7 mouse cellular contexts compared by ENCODE assay signal in the genomic region with DNA sequence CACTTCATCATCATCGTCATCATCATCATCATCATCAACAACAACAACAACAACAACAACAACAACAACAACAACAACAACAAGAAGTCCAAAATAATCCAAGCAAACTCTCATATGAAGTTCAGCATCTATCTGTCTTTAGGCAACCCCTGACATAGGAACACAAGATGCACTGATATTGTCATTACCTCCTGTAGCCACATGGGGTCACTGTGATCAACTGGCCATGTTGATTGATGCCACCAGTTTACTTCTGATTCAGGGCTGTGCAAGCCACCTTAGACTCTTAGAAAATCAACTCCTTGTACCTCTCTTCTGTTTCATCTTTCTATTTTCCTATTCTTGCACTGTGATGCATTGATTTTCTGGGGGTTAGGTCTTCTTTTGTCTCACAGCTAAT.
A peak's percentile ranks its signal among the peaks of the same experiment; 100 is the strongest.
DNase-seq lines count a peak whose midpoint lies in the region.

No protein-coding gene starts in this region.

- DNase-seq in CD4-positive helper T cell, adult 2 months (ENCODE audit: low read depth, low spot score): peak; percentile 22
- DNase-seq in MEL-GATA-1-ER (ENCODE audit: extremely low read depth, low read depth): peak; percentile 34
- DNase-seq in cerebellum, adult 8-10 months: peak; percentile 10
- peak; percentile 30 for DNase-seq in gastrocnemius, postnatal 10 days
- DNase-seq in kidney, postnatal 4 days: peak; percentile 59 to 64
- peak; percentile 42 for DNase-seq in lung, postnatal 14 days
- DNase-seq in right cerebral cortex, adult 18-20 months: peak; percentile 68

Comparison
In these comparisons a context has a peak if more than half of its experiments do, and no peak if none do; other contexts are left out.
1. Peak in every context shown above with its lines: DNase-seq.
2. DNase-seq: peak in every context shown above with its lines; median percentile 68 in right cerebral cortex, adult 18-20 months; 62 in kidney, postnatal 4 days; 42 in lung, postnatal 14 days; 34 in MEL-GATA-1-ER; 30 in gastrocnemius, postnatal 10 days; 22 in CD4-positive helper T cell, adult 2 months; 10 in cerebellum, adult 8-10 months.